Mouse (Mus musculus): ENCODE data around the gene Nkd1.

Nkd1 gene

GRCm38 (mm10) chr8:88537998-88538975 is 17.1 kb downstream of the Nkd1 start:
- DNase-seq (ENCODE audit: extremely low read depth, insufficient read length, low spot score), result no peak

- DNase-seq (ENCODE audit: extremely low read depth, insufficient read length, low spot score), result no peak
These were observed 17.8 kb downstream of the Nkd1 start for GRCm38 (mm10) chr8:88538976-88539371.

DNA sequence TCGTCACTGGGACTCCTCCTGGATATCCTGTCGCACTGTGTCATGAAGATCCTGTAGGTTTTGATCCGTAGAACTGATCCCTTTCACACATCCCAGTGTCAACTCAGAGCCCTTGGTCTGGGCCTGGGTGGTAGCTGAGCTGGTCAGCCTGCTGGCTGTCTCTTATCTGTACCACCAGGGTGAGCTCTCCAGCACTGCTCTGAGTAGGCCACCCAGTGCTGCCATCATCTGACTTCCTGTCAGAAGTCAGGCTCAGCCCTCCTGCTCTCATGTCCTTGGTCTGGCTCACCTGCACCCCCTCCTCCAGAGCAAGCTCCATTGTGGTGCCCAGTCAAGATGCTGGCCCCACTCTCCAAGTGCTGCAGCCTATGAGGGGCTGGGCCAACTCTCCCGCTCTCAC is 18.8 kb downstream of the Nkd1 start:
- no peak for DNase-seq (ENCODE audit: extremely low read depth, insufficient read length, low spot score)

- no peak for DNase-seq (ENCODE audit: extremely low read depth, insufficient read length, low spot score)
These were observed 21.6 kb downstream of the Nkd1 start for GRCm38 (mm10) chr8:88542596-88543213.

DNA sequence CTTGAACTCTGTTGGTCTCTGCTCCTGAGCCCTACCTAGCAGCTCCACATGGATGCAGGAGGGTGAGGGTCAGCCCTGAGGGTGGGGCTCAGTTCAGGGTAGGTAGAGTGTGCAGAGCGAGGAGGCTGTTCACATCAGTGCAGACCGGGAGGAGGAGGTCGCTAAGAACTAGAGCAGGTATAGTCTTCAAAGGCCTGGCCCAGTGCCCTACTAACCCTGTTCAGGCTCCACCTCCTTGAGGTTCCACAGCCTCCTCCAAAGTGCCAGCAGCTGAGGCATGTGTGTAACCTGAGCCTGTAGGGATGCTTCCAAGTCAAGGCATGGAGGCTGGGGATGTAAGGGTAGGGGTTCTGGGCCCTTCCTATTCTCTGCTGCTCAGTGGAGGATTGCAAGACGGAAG is 23.5 kb downstream of the Nkd1 start:
- no peak for DNase-seq (ENCODE audit: extremely low read depth, insufficient read length, low spot score)

GRCm38 (mm10) chr8:88545441-88545840 is 24.3 kb downstream of the Nkd1 start:
- DNase-seq (ENCODE audit: extremely low read depth, insufficient read length, low spot score), result no peak

- DNase-seq (ENCODE audit: extremely low read depth, insufficient read length, low spot score), result no peak
These were observed 25.0 kb downstream of the Nkd1 start for GRCm38 (mm10) chr8:88546032-88546732.

DNA sequence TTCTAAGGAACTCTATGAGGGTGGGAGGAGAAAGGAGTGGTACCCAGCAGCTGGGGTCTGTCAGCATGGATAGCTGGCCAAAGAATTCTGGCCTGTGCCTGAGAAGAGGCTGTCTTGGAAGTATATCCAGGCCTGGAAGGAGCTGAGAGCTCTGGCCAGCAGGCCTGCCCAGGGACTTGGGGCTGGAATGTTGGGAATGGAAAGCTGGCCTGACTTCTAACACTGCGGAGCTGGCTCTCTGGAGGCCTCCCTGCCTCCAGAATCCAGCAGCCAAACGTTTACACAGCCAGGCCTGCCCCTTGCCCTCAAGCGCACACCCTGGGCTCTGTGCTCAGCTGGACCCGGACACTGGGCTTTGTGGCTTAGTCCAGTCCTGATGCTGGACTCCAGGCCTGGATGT is 34.5 kb downstream of the Nkd1 start:
- no peak for DNase-seq (ENCODE audit: extremely low read depth, insufficient read length, low spot score)

- DNase-seq (ENCODE audit: extremely low read depth, insufficient read length, low spot score), result no peak
These were observed 38.9 kb downstream of the Nkd1 start for GRCm38 (mm10) chr8:88559985-88560473.

DNA sequence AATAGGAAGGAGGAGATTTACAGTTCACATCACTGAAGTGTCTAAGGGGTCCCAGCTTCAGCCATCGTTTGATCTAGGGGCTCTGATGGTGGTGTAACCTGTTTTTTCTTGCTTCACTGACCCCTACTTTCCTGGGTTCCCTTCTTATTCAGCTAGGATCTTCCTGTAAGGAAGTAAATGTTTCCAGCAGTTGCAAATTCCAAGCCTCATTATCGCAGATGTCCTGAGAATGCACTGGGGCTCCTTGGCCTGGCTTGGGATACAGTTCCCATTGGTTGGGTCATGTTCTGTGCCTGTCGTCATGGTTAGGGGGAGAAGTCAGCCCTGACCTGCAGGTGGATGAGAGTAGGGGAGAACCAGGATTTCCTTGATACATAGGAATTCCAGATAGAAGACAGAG is 40.2 kb downstream of the Nkd1 start:
- DNase-seq (ENCODE audit: extremely low read depth, insufficient read length, low spot score), result no peak

GRCm38 (mm10) chr8:88564256-88564903 is 43.2 kb downstream of the Nkd1 start:
- no peak for DNase-seq (ENCODE audit: extremely low read depth, insufficient read length, low spot score)

GRCm38 (mm10) chr8:88566119-88566518 is 45.0 kb downstream of the Nkd1 start:
- DNase-seq (ENCODE audit: extremely low read depth, insufficient read length, low spot score), result no peak

- DNase-seq (ENCODE audit: extremely low read depth, insufficient read length, low spot score), result no peak
These were observed 46.4 kb downstream of the Nkd1 start for GRCm38 (mm10) chr8:88567314-88568121.

DNA sequence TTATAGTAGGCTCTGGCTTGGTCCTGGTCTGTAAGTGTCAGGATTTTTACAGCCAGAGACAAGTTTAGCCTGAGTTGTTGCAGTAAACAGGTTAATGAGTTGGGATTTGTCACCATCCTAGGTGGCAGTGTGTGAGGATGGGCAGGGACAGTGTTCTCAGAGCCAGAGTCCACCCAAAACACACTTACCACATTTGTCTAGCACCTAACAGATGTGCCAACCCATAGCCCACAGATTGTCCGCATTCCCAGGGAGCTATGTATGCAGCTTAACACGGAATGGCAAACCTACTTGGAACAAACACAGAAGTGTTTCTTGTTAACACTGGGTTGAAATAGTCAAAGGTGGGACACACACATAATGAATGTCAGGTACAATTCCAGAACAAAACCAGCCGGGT is 47.1 kb downstream of the Nkd1 start:
- DNase-seq (ENCODE audit: extremely low read depth, insufficient read length, low spot score), result no peak

- no peak for DNase-seq (ENCODE audit: extremely low read depth, insufficient read length, low spot score)
These were observed 48.2 kb downstream of the Nkd1 start for GRCm38 (mm10) chr8:88569366-88569765.

- peak; percentile 68 for DNase-seq (ENCODE audit: extremely low read depth, insufficient read length, low spot score)
These were observed 49.3 kb downstream of the Nkd1 start for GRCm38 (mm10) chr8:88570293-88570998.

DNA sequence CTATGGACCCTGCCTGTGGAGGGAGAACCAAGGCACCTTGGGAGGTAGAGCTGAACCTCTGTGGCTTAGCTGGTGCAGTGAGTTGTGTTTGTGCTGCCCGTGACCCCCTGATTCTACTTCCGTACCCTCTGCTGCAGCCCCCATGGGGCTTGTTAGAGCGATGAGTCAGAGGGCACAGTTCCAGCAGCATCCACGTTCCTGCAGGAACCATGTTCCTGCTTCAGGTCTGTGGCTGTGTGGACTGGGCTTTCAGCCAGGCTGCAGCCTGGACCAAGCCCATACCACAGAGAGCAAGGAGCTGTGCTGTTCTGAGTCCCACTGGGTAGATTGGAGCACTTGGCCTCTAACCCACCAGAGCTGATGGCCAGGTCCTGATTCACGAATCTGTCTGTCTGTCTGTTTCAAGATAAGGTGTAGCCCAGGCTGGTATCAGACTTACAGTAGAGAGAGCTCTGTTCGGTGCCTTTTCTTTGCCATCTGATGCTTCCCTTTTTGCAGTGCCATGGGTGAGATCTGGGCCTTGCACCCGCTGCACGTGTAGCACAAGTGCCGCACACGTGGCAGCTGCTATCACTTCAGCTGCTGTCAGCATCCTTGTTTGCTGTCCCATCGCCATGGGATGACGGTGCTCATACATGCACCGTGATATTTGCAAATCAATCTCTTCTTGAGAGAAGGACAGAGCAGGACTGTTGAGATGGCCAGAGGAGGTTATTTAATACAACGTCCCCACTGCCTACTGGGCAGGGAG is 50.5 kb downstream of the Nkd1 start:
- peak; percentile 73 for DNase-seq (ENCODE audit: extremely low read depth, insufficient read length, low spot score)

- DNase-seq (ENCODE audit: extremely low read depth, insufficient read length, low spot score), result no peak
These were observed 51.2 kb downstream of the Nkd1 start for GRCm38 (mm10) chr8:88572185-88572909.

Data from 3134 (cell line).